Mouse (Mus musculus) liver, adult 2 months (tissue): Measurements from ENCODE around the gene Dyrk1a. TPM values are rescaled to one million over a fixed set of nuclear protein-coding genes. Genes with fewer than 3 reads are reported as not detected.

Experiments used
- DNase-seq: peaks from one replicate; pipeline ENCODE4 v3.0.0-alpha.2; 2011; ENCODE audit warnings: low read depth, low spot score; ENCODE audit errors: extremely low read depth
- H3K27ac ChIP-seq: fragments of 200-500 bp; replicated peaks from 2 replicates; pipeline ENCODE4 v1.5.1; 2012; ENCODE audit warnings: low read depth, mild to moderate bottlenecking, control low read depth, inconsistent platforms, low read length; ENCODE audit not compliant: insufficient read depth
- H3K27me3 ChIP-seq: fragments of 200-500 bp; 2 replicates; pipeline ENCODE4 v1.6.1; 2012; ENCODE audit warnings: mild to moderate bottlenecking, moderate library complexity, low read length, inconsistent platforms; ENCODE audit not compliant: control insufficient read depth, insufficient read depth
- H3K36me3 ChIP-seq: fragments of 200-500 bp; 2 replicates; pipeline ENCODE4 v1.6.1; 2012; ENCODE audit warnings: low read length, inconsistent platforms; ENCODE audit not compliant: control insufficient read depth, insufficient read depth
- H3K4me1 ChIP-seq: fragments of 200-500 bp; 2 replicates; pipeline ENCODE4 v1.6.1; 2011; ENCODE audit warnings: low read length; ENCODE audit not compliant: control insufficient read depth, insufficient read depth
- H3K4me3 ChIP-seq: fragments of 200-500 bp; 2 replicates; pipeline ENCODE4 v1.5.1; 2011; ENCODE audit warnings: low read depth, mild to moderate bottlenecking, control low read depth, low read length, moderate library complexity; ENCODE audit not compliant: insufficient read depth
- H3K79me2 ChIP-seq: fragments of 200-500 bp; 2 replicates; pipeline ENCODE4 v1.6.1; 2012; ENCODE audit warnings: inconsistent platforms, mild to moderate bottlenecking, low read length, moderate library complexity; ENCODE audit not compliant: control insufficient read depth, insufficient read depth
- H3K9ac ChIP-seq: fragments of 200-500 bp; 2 replicates; pipeline ENCODE4 v1.6.1; 2012; ENCODE audit warnings: low read depth, mild to moderate bottlenecking, control low read depth, inconsistent platforms, low read length
- CTCF ChIP-seq: fragments of 200-500 bp; IDR thresholded peaks from 2 replicates; pipeline ENCODE4 v1.5.1; 2011; ENCODE audit warnings: low read depth, low read length, control low read depth
- POLR2A ChIP-seq: fragments of 200-500 bp; IDR thresholded peaks from 2 replicates; pipeline ENCODE4 v1.6.1; 2011; ENCODE audit warnings: low read length, control low read depth; ENCODE audit not compliant: insufficient read depth; ENCODE audit errors: extremely low read depth
- WGBS: fragments of 180-500 bp; shearing (Covaris S2); methylation state at CpG from one replicate; pipeline ENCODE4 v1.1.7; 2018; 5-methylcytosine and 5-hydroxymethylcytosine counted together
- polyA plus RNA-seq: library from polyadenylated mRNA; depleted of rRNA; stranded (reverse); fragments of >200 nt; gene quantifications from 2 replicates; pipeline ENCODE4 v1.2.3, GENCODE M21; 2012
- total RNA-seq: library from RNA; depleted of rRNA; stranded (reverse); fragments of >200 nt; gene quantifications from 2 replicates; pipeline ENCODE4 v1.2.3, GENCODE M21; 2014

Dyrk1a gene
- total and polyA plus RNA-seq, 2 experiments: 12.2 to 13.6 TPM

DNA sequence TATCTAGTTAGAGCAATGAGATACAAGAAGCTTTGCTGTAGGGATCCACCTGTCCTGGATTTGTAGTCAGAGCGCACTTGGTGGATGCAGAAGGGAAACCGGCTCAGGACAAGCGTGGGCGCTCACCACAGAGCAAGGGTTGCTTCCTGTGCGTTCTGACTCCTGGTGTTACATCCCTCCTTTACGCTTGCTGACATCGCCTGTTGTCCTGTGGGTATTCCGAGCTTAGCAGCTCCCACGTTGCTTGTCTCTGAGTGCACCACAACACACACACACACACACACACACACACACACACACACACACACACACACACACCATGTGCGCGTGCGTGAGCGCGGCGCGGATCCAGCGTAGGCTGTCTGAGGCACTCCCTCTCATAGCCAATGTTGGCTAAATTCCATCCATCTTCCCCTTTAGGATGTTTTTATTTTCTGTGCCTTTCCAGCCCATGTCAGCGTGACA, 155.0 kb downstream of the Dyrk1a start:
- no peak for TF ChIP-seq POLR2A
- no peak for TF ChIP-seq CTCF
- Histone ChIP-seq H3K4me1 (peaks cover 2% of the 10 kb centered on the region; the same call in 1 of the 2 replicates), H3K79me2 (no peaks in the 10 kb centered on the region), H3K9ac (no peak overlapping the region), H3K36me3 (no peaks in the 10 kb centered on the region), H3K27ac (no peak overlapping the region), H3K27me3 (no peaks in the 10 kb centered on the region), H3K4me3 (peak overlapping the region; percentile 8; the same call in 1 of the 2 replicates)
- no peak for DNase-seq
- WGBS: 4% methylated on average over 18 of the region's 18 CpGs

DNA sequence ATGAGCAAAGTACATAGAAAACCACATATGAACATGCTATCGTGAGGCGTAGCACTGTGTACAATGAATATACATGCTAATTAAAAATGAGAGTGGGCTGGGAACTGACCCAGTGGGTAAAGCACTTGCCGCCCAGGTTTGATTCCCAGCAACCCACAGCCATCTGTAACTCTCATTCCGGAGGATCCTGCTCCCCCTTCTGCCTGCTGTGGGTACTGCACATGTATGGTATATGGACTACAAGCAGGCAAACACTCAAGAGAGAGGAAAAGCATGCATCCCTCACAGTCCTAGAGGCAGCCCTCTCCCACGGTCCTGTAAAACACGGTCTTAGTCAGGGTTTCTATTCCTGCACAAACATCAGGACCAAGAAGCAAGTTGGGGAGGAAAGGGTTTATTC, 159.4 kb downstream of the Dyrk1a start:
- WGBS: 87% methylated on average over 6 of the region's 6 CpGs
- H3K4me1 ChIP-seq: peaks cover 2% of the 10 kb centered on the region; the same call in 1 of the 2 replicates

DNA sequence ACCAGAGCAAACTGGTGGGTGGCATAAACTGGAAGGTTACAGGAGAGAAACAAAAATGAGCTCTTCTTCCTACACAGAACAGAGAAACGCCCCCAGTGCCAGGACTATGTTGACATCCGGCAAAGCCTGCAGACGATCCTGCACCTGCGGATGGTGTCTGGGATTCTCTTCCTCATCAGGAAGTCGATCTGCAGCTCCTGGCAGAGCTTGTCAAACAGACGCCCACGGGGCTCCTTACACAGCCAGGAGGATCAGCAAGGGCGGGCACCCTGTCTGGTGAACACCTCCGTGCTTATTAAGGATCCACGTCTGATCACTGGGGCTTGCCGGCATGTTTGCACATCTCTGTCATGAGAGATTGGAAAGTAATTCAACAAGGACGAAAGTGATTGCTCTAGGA, 161.2 kb downstream of the Dyrk1a start:
- H3K4me1 ChIP-seq: no peaks in the 10 kb centered on the region
- WGBS: 50% methylated on average over 12 of the region's 12 CpGs
- H3K79me2 ChIP-seq: no peaks in the 10 kb centered on the region
- no peak overlapping the region for H3K27ac ChIP-seq
- DNase-seq: no peak
- H3K27me3 ChIP-seq: no peaks in the 10 kb centered on the region
- no peak overlapping the region for H3K9ac ChIP-seq
- no peaks in the 10 kb centered on the region for H3K36me3 ChIP-seq
- H3K4me3 ChIP-seq: no peak overlapping the region
- TF ChIP-seq POLR2A (no peak), CTCF (no peak)

More for the DNA sequence above, 159.4 kb downstream of the Dyrk1a start:
- no peak for DNase-seq
- no peak overlapping the region for H3K27ac ChIP-seq
- H3K4me3 ChIP-seq: no peak overlapping the region
- H3K79me2 ChIP-seq: no peaks in the 10 kb centered on the region
- TF ChIP-seq POLR2A (no peak), CTCF (peak; percentile 11; the same call in 1 of the 2 replicates)
- H3K27me3 ChIP-seq: no peaks in the 10 kb centered on the region
- H3K36me3 ChIP-seq: no peaks in the 10 kb centered on the region
- H3K9ac ChIP-seq: no peak overlapping the region

DNA sequence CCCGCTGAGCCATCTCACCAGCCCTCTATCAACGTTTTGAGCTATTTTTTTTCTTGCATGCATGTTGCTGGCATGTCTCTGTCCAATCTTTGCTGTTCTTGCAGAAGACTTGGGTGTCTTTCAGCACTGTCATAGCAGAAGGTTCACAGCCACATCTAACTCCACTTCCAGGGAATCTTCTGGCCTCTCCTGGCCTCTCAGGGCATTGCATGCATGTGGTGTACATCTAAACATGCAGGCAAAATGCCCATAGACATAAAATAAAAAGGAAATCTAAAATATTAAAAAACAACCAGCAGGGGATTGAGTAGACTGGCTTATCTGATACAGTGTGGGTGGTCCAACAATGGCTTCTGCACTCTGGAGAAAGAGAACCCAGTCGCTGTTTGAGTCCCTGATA, 165.7 kb downstream of the Dyrk1a start:
- Histone ChIP-seq H3K9ac (no peak overlapping the region), H3K27me3 (no peaks in the 10 kb centered on the region), H3K4me1 (no peaks in the 10 kb centered on the region), H3K4me3 (no peak overlapping the region), H3K36me3 (no peaks in the 10 kb centered on the region), H3K27ac (no peak overlapping the region), H3K79me2 (no peaks in the 10 kb centered on the region)
- WGBS: 62% methylated on average over 3 of the region's 3 CpGs
- DNase-seq: no peak
- TF ChIP-seq CTCF: no peak
- no peak for TF ChIP-seq POLR2A

DNA sequence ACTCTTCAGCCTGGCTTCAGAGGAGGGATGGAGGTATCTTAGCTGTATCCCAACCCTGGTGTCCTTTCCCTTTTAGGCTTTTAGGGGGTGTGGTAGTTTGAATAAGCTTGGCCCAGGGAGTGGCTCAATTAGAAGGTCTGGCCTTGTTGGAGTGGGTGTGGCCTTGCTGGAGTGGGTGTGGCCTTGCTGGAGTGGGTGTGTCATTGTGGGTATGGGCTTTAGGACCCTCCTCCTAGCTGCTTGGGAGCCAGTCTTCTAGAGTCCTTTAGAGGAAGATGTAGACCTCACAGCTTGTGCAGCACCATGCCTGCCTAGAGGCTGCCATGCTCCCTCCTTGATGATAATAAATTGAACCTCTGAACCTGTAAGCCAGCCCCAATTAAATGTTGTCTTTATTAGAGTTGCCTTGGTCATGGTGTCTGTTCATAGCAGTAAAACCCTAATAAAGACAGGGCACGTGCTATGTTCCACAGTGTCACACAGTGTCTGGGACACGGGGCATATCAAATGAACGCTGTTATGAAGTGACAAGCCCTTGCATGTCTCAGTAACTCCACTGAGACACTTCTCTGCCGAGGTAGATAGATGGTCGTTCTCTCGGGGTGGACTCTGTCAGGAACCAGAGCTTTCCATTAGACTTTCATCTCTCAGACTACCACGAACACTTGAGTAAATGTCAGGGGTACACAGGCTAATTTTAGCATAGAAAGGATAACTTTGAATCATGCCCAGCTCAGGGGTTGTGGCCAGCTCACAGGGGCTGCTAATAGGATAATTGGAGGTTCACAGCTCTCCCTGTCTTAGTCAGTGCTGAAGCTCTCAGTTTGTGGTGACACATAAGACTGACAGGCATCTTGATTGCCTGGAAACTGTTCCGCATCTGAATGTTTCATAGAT, 166.9 kb downstream of the Dyrk1a start:
- no peaks in the 10 kb centered on the region for H3K4me1 ChIP-seq
- WGBS: 85% methylated on average over 8 of the region's 8 CpGs
- H3K4me3 ChIP-seq: no peak overlapping the region
- no peaks in the 10 kb centered on the region for H3K36me3 ChIP-seq
- H3K27ac ChIP-seq: no peak overlapping the region
- no peaks in the 10 kb centered on the region for H3K27me3 ChIP-seq
- H3K9ac ChIP-seq: no peak overlapping the region
- no peak for DNase-seq
- H3K79me2 ChIP-seq: no peaks in the 10 kb centered on the region
- TF ChIP-seq CTCF (no peak), POLR2A (no peak)

DNA sequence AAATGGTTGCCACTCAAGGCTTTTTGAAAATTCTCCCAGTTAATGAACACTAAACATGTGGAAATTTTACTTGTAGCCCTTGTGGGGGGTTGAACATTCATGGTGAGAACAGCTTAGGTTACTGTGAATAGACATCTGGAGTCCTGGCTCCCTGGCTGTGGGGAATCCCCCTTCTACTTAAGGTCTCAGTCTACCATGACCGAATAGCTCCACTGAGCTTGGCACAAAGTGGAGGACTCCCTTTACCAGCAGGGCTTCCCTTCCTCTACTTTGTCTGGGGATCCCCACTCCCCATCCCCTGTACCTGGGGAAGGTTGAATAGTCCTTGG, 167.5 kb downstream of the Dyrk1a start:
- no peak for DNase-seq
- no peak overlapping the region for H3K4me3 ChIP-seq
- no peak for TF ChIP-seq CTCF
- WGBS: 93% methylated on average over 1 of the region's 1 CpGs
- H3K79me2 ChIP-seq: no peaks in the 10 kb centered on the region
- no peaks in the 10 kb centered on the region for H3K36me3 ChIP-seq
- no peaks in the 10 kb centered on the region for H3K4me1 ChIP-seq
- H3K27me3 ChIP-seq: no peaks in the 10 kb centered on the region
- H3K9ac ChIP-seq: no peak overlapping the region
- H3K27ac ChIP-seq: no peak overlapping the region
